Mouse (Mus musculus) heart, embryonic 16.5 days (tissue): Measurements from ENCODE around the gene Pex16. TPM values are rescaled to one million over a fixed set of nuclear protein-coding genes. Genes with fewer than 3 reads are reported as not detected.
A peak's percentile ranks its signal among the peaks of the same experiment; 100 is the strongest.
"Not testable (repeated sequence)": the region's sequence is repeated elsewhere in the genome, so short reads cannot be mapped to it uniquely, and the experiment has no call there.

Source experiments
- ATAC-seq: fragments of 200-750 bp; cut with Nextera tagmentation; replicated peaks from 2 replicates; pipeline ENCODE4 v1.8.0; 2017; ENCODE audit warnings: moderate number of reproducible peaks; ENCODE audit not compliant: insufficient read depth, low FRiP score; ENCODE audit errors: extremely low read depth
- H3K27ac ChIP-seq: fragments of 300-500 bp; sonication (generic); 2 replicates; pipeline ENCODE4 v1.5.1; 2014; ENCODE audit warnings: mild to moderate bottlenecking, low read length, control low read depth, moderate library complexity
- H3K27me3 ChIP-seq: fragments of 300-500 bp; sonication (generic); 2 replicates; pipeline ENCODE4 v1.6.1; 2014; ENCODE audit warnings: low read length, mixed read lengths; ENCODE audit not compliant: control insufficient read depth, insufficient read depth
- H3K36me3 ChIP-seq: fragments of 300-500 bp; sonication (generic); 2 replicates; pipeline ENCODE4 v1.6.1; 2014; ENCODE audit not compliant: control insufficient read depth, insufficient read depth
- H3K4me1 ChIP-seq: fragments of 300-500 bp; sonication (generic); 2 replicates; pipeline ENCODE4 v1.6.1; 2014; ENCODE audit warnings: low read length, mixed read lengths; ENCODE audit not compliant: control insufficient read depth, insufficient read depth
- H3K4me2 ChIP-seq: fragments of 300-500 bp; sonication (generic); 2 replicates; pipeline ENCODE4 v1.6.1; 2014; ENCODE audit warnings: low read depth, mild to moderate bottlenecking, control low read depth, low read length
- H3K4me3 ChIP-seq: fragments of 300-500 bp; sonication (generic); 2 replicates; pipeline ENCODE4 v1.5.1; 2014; ENCODE audit warnings: mild to moderate bottlenecking, control low read depth, low read length
- H3K9ac ChIP-seq: fragments of 300-500 bp; sonication (generic); 2 replicates; pipeline ENCODE4 v1.6.1; 2014; ENCODE audit warnings: low read length, control low read depth
- H3K9me3 ChIP-seq: fragments of 300-500 bp; sonication (generic); replicated peaks from 2 replicates; pipeline ENCODE4 v1.6.1; 2016; ENCODE audit warnings: low read length; ENCODE audit not compliant: control insufficient read depth
- WGBS: fragments of 180-500 bp; shearing (Covaris S2); extraction: QIAGEN DNeasy Blood & Tissue Kit; methylation state at CpG from one replicate; pipeline ENCODE4 v1.1.7; 2014; 5-methylcytosine and 5-hydroxymethylcytosine counted together
- polyA plus RNA-seq: library from polyadenylated mRNA; unstranded; fragments of >200 nt; fragmentation: Nextera tagmentation; extraction: Ambion mirVana; gene quantifications from 2 replicates; pipeline ENCODE4 v1.2.1, GENCODE M21; 2015

The Pex16 gene
- polyA plus RNA-seq, 1 experiment from 2014 or later: 20.1 TPM

GRCm38 (mm10) chr2:92389645-92390044, 15.2 kb downstream of the Pex16 start:
- H3K9me3 ChIP-seq: no peaks in the 10 kb centered on the region
- WGBS: 10% methylated on average over 10 of the region's 10 CpGs
- ATAC-seq: 0 out of 2 replicates have a peak, but pooled peaks have one; percentile 1
- peak overlapping the region; percentile 65 for H3K4me3 ChIP-seq
- H3K36me3 ChIP-seq: no peaks in the 10 kb centered on the region
- peaks cover 19% of the 10 kb centered on the region for H3K27me3 ChIP-seq
- H3K9ac ChIP-seq: no peak overlapping the region; the same call in none of the 2 replicates
- no peak overlapping the region for H3K27ac ChIP-seq
- peak overlapping the region; percentile 83 for H3K4me2 ChIP-seq
- H3K4me1 ChIP-seq: peaks cover 23% of the 10 kb centered on the region

- Histone ChIP-seq H3K9ac (no peak overlapping the region), H3K4me1 (peaks cover 23% of the 10 kb centered on the region), H3K27ac (no peak overlapping the region), H3K27me3 (peaks cover 19% of the 10 kb centered on the region), H3K4me2 (no peak overlapping the region), H3K9me3 (no peaks in the 10 kb centered on the region), H3K36me3 (no peaks in the 10 kb centered on the region), H3K4me3 (no peak overlapping the region)
- WGBS: 65% methylated on average over 6 of the region's 6 CpGs
- ATAC-seq: no peak
These were observed 15.9 kb downstream of the Pex16 start for GRCm38 (mm10) chr2:92390206-92390930.

DNA sequence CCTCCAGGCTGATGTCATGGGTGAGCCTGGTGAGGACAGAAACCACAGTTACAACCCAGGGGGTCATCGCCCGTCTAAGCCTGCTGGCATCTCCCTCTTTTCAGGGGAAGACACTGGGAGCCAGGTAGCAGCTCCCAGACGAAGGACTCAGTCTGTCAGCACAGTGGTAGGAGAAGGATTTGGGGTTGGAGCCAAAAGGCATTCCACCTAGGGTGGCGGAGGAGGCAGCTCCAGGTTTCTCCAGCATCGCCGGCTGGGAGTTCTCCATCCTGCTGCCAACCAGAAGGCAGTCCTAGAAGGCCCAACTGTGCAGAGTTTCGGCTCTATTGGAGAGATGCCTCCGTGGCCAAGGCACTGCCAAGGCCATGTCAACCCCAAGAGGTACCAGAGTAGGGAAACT, 16.6 kb downstream of the Pex16 start:
- Histone ChIP-seq H3K4me3 (no peak overlapping the region), H3K9ac (no peak overlapping the region), H3K36me3 (no peaks in the 10 kb centered on the region), H3K4me2 (no peak overlapping the region), H3K9me3 (no peaks in the 10 kb centered on the region), H3K4me1 (peaks cover 23% of the 10 kb centered on the region), H3K27me3 (peaks cover 19% of the 10 kb centered on the region), H3K27ac (no peak overlapping the region)
- 73% methylated on average over 8 of the region's 8 CpGs for WGBS
- ATAC-seq: no peak

- 31% methylated on average over 11 of the region's 11 CpGs for WGBS
- Histone ChIP-seq H3K9me3 (no peaks in the 10 kb centered on the region), H3K36me3 (no peaks in the 10 kb centered on the region), H3K9ac (peak overlapping the region; percentile 28; the same call in 1 of the 2 replicates), H3K4me1 (peaks cover 23% of the 10 kb centered on the region), H3K27me3 (peaks cover 19% of the 10 kb centered on the region), H3K4me3 (peak overlapping the region; percentile 29), H3K27ac (no peak overlapping the region), H3K4me2 (peak overlapping the region; percentile 48)
- no peak for ATAC-seq
These were observed 17.3 kb downstream of the Pex16 start for GRCm38 (mm10) chr2:92391703-92392317.

- H3K27me3 ChIP-seq: peaks cover 18% of the 10 kb centered on the region
These were observed 18.1 kb downstream of the Pex16 start for GRCm38 (mm10) chr2:92392318-92393264.

DNA sequence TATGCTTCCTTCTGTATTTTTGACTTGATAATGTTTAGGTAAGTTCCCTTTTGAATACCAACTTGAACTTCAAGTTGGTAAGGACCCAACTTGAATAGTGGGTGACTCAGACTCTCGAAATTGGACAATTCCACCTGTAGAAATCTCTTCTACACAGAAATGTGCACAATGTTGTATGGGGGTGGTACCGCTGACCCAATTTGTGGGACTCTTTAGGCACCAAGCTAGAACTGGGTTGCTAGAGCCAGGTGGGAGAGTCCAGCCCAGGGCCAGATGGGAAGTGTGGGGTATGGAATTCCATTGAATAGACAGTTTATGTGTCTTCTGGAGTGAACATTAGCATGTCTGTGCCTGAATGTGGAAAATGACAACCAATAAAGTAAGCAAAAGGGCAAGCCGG, 21.1 kb downstream of the Pex16 start:
- Histone ChIP-seq H3K9me3 (no peaks in the 10 kb centered on the region), H3K4me1 (peaks cover 7% of the 10 kb centered on the region; the same call in 1 of the 2 replicates), H3K4me2 (no peak overlapping the region), H3K4me3 (no peak overlapping the region), H3K27me3 (peaks cover 17% of the 10 kb centered on the region), H3K36me3 (no peaks in the 10 kb centered on the region), H3K27ac (no peak overlapping the region), H3K9ac (no peak overlapping the region)
- WGBS: 78% methylated on average over 3 of the region's 3 CpGs
- no peak for ATAC-seq

More at GRCm38 (mm10) chr2:92392318-92393264, 18.1 kb downstream of the Pex16 start:
- Histone ChIP-seq H3K9ac (peak overlapping the region; percentile 28; the same call in 1 of the 2 replicates), H3K9me3 (no peaks in the 10 kb centered on the region), H3K4me1 (peaks cover 23% of the 10 kb centered on the region), H3K4me2 (peak overlapping the region; percentile 48), H3K36me3 (no peaks in the 10 kb centered on the region), H3K27ac (no peak overlapping the region), H3K4me3 (peak overlapping the region; percentile 29)
- WGBS: 6% methylated on average over 26 of the region's 26 CpGs
- ATAC-seq: no peak

- Histone ChIP-seq H3K27ac (no peak overlapping the region), H3K9me3 (no peaks in the 10 kb centered on the region), H3K4me2 (no peak overlapping the region), H3K4me1 (peaks cover 2% of the 10 kb centered on the region; the same call in 1 of the 2 replicates), H3K4me3 (no peak overlapping the region), H3K27me3 (peaks cover 15% of the 10 kb centered on the region), H3K36me3 (no peaks in the 10 kb centered on the region), H3K9ac (no peak overlapping the region)
- 36% methylated on average over 1 of the region's 1 CpGs for WGBS
- no peak for ATAC-seq
These were observed 23.0 kb downstream of the Pex16 start for GRCm38 (mm10) chr2:92397436-92397835.

DNA sequence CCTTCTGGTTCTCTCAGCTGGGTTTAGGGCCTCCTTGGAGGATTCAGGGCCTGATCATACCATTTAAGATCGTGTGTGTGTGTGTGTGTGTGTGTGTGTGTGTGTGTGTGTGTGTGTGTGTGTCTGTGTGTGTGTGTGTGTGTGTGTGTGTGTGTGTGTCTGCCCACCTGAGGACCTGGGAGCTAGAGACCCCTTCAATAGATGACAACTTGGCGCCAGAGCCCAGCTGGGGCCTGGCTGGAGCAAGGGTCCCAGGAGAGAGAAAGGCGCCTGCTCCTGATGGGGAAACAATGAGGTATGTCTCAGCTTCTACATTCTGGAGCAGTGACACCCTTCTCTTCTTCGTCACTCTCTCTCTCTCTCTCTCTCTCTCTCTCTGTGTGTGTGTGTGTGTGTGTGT, 25.4 kb downstream of the Pex16 start:
- ATAC-seq, H3K9me3 ChIP-seq, H3K27ac ChIP-seq, H3K9ac ChIP-seq, H3K4me3 ChIP-seq, H3K27me3 ChIP-seq, H3K4me1 ChIP-seq, H3K4me2 ChIP-seq, H3K36me3 ChIP-seq: not testable (repeated sequence)
- WGBS: 76% methylated on average over 4 of the region's 4 CpGs
